Mouse (Mus musculus): ENCODE measurements around the gene Armc6.

GRCm38 (mm10) chr8:70276476-70276875, 42.2 kb upstream of the Armc6 start:
- TF ChIP-seq CTCF (IDR thresholded peaks at IDR 0.05) (no peak), EP300 (IDR thresholded peaks at IDR 0.05; ENCODE audit: insufficient read depth, low read depth, low read length) (peak; percentile 81), POLR2A (IDR thresholded peaks at IDR 0.05; ENCODE audit: insufficient read depth, low read depth, low read length) (peak; percentile 51; the same call in 1 of the 2 replicates)
